Mouse (Mus musculus): Measurements from ENCODE around the gene Pidd1. TPM values are rescaled to one million over a fixed set of nuclear protein-coding genes. Genes with fewer than 3 reads are reported as not detected.

Gene Pidd1
- total and polyA plus RNA-seq, 3 experiments, result 5.8 to 24.9 (median 7.8) TPM

- H3K27ac ChIP-seq (ENCODE audit: insufficient read depth, low read depth), result no peak within 1 kb of the TSS
- in situ Hi-C loops (cut with MboI; ENCODE audit: low pct_ligation_motif_present, low pct_unique_long_range_greater_than_20kb, low sequenced_read_pairs), result no loop called here
- dilution Hi-C loops (cut with MboI; ENCODE audit: extremely low pct_ligation_motif_present, extremely low pct_unique_long_range_greater_than_20kb, low sequenced_read_pairs), result no loop called here
- peak within 1 kb of the TSS; percentile 51 for H3K9ac ChIP-seq (ENCODE audit: insufficient read depth, low read depth)
- H3K27me3 ChIP-seq (replicated peaks), result peaks cover 9% of the 10 kb centered on the region
- peaks cover 18 to 40% of the 10 kb centered on the region in 2 experiments for H3K4me1 ChIP-seq (ENCODE audit: control insufficient read depth in 1 of 2, insufficient read depth in 2 of 2)
- peak within 1 kb of the TSS; percentile 86 for H3K4me2 ChIP-seq (ENCODE audit: insufficient read depth, low read depth, poor library complexity, severe bottlenecking)
- peak within 1 kb of the TSS; percentile 74 to 96 (median 89) for H3K4me3 ChIP-seq (replicated peaks in 1 of 3; ENCODE audit: low read depth in 2 of 3, low read length in 2 of 3, poor library complexity in 1 of 3)
- peaks cover 21 to 32% of the 10 kb centered on the region in 2 experiments for H3K36me3 ChIP-seq (replicated peaks in 1 of 2; ENCODE audit: control insufficient read depth in 1 of 2, insufficient read depth in 1 of 2, low read length in 1 of 2)
- H3K9me3 ChIP-seq (replicated peaks; ENCODE audit: low read length), result no peaks in the 10 kb centered on the region
- TF ChIP-seq JUND (conservative IDR thresholded peaks at IDR 0.05; ENCODE audit: low read depth, low read length) (no peak), ZC3H11A (IDR thresholded peaks at IDR 0.05; ENCODE audit: low read depth, low read length) (no peak), PAX5 (IDR thresholded peaks at IDR 0.05; ENCODE audit: low read length) (no peak), MXI1 (IDR thresholded peaks at IDR 0.05; ENCODE audit: low read depth, low read length) (peak; percentile 100), NELFE (IDR thresholded peaks at IDR 0.05; ENCODE audit: low read depth, low read length) (peak; percentile 88), ZMIZ1 (IDR thresholded peaks at IDR 0.05; ENCODE audit: low read depth, low read length) (peak; percentile 70; the same call in 1 of the 2 replicates), MEF2A (IDR thresholded peaks at IDR 0.05; ENCODE audit: borderline replicate concordance, low read depth, low read length) (0 out of 2 replicates have a peak, but pooled peaks have one; percentile 45), ZKSCAN1 (IDR thresholded peaks at IDR 0.05; ENCODE audit: borderline replicate concordance, low read depth, low read length) (no peak), RAD21 (IDR thresholded peaks at IDR 0.05; ENCODE audit: low read depth, low read length) (no peak), EP300 (IDR thresholded peaks at IDR 0.05; ENCODE audit: low read length) (no peak), USF2 (conservative IDR thresholded peaks at IDR 0.05; ENCODE audit: low read depth, low read length) (no peak), TCF12 (IDR thresholded peaks at IDR 0.05; ENCODE audit: low read depth, low read length) (0 out of 2 replicates have a peak, but pooled peaks have one; percentile 58), MAZ (IDR thresholded peaks at IDR 0.05; ENCODE audit: low read depth, low read length) (no peak), POLR2AphosphoS2 (IDR thresholded peaks at IDR 0.05; ENCODE audit: low read depth, low read length) (no peak), IRF4 (IDR thresholded peaks at IDR 0.05; ENCODE audit: low read depth, low read length) (0 out of 2 replicates have a peak, but pooled peaks have one; percentile 49), UBTF (IDR thresholded peaks at IDR 0.05; ENCODE audit: low read depth, low read length) (no peak), SMC3 (IDR thresholded peaks at IDR 0.05; ENCODE audit: low read depth, low read length) (no peak), KAT2A (IDR thresholded peaks at IDR 0.05; ENCODE audit: insufficient replicate concordance, low read length) (peak; percentile 71; the same call in 1 of the 2 replicates), GABPA (IDR thresholded peaks at IDR 0.05; ENCODE audit: insufficient replicate concordance, low read depth, low read length) (no peak; the same call in 1 of the 2 replicates), ELF1 (IDR thresholded peaks at IDR 0.05; ENCODE audit: low read depth, low read length) (peak; percentile 74), MYC (IDR thresholded peaks at IDR 0.05; ENCODE audit: low read depth, low read length) (no peak), MAFK (IDR thresholded peaks at IDR 0.05; ENCODE audit: insufficient replicate concordance, low read length) (no peak), CHD2 (IDR thresholded peaks at IDR 0.05; ENCODE audit: low read length) (no peak), ETS1 (conservative IDR thresholded peaks at IDR 0.05; ENCODE audit: low read depth, low read length) (no peak), CTCF (conservative IDR thresholded peaks at IDR 0.05 in 1 of 2, IDR thresholded peaks at IDR 0.05 in 1 of 2; ENCODE audit: low read depth in 2 of 2, low read length in 2 of 2) (no peak), POLR2A (IDR thresholded peaks at IDR 0.05; ENCODE audit: low read depth, low read length) (peak; percentile 88), HCFC1 (IDR thresholded peaks at IDR 0.05; ENCODE audit: low read depth, low read length) (peak; percentile 89), ZNF384 (IDR thresholded peaks at IDR 0.05; ENCODE audit: low read depth, low read length) (no peak), SIN3A (IDR thresholded peaks at IDR 0.05; ENCODE audit: low read length) (peak; percentile 98), MAX (IDR thresholded peaks at IDR 0.05; ENCODE audit: low read length) (peak; percentile 73; the same call in 1 of the 2 replicates), RCOR1 (conservative IDR thresholded peaks at IDR 0.05; ENCODE audit: low read depth, low read length) (0 out of 2 replicates have a peak, but pooled peaks have one; percentile 51), USF1 (IDR thresholded peaks at IDR 0.05; ENCODE audit: low read depth, low read length) (no peak), NRF1 (IDR thresholded peaks at IDR 0.05; ENCODE audit: low read depth, low read length) (peak; percentile 9; the same call in 1 of the 2 replicates), E2F4 (IDR thresholded peaks at IDR 0.05; ENCODE audit: insufficient replicate concordance, low read depth, low read length) (no peak), BHLHE40 (IDR thresholded peaks at IDR 0.05; ENCODE audit: low read depth, low read length) (0 out of 2 replicates have a peak, but pooled peaks have one; percentile 12), TBP (conservative IDR thresholded peaks at IDR 0.05; ENCODE audit: low read depth, low read length) (no peak), CHD1 (IDR thresholded peaks at IDR 0.05; ENCODE audit: low read depth, low read length) (peak; percentile 99)
- peaks cover 22% of the 10 kb centered on the region for H3K79me2 ChIP-seq (replicated peaks; ENCODE audit: control insufficient read depth, extremely low read depth, insufficient read depth, poor library complexity, severe bottlenecking)
- DNase-seq (ENCODE audit: extremely low read depth), result peak; percentile 79
Measured at GRCm38 (mm10) chr7:141475011-141475804, 31.4 kb upstream of the Pidd1 start, which contains the start of the genes Polr2l and Tspan4. Gene Polr2l, minus strand, starts transcription at chr7:141475132. Gene Tspan4, plus strand, starts transcription at chr7:141475240.

All from CH12.LX (cell line).